21 mouse cellular contexts compared by ENCODE assay signal in genomic region chr10:108656898-108657297, GRCm38 (mm10). TPM values are rescaled to one million over a fixed set of nuclear protein-coding genes. Genes with fewer than 3 reads are reported as not detected.
"Had no signal": no experiment of that assay in that cellular context is flagged by ENCODE, and none has a peak within 500 bp of the region (broad histone marks: within the 10 kb centered on the region; RNA-seq: fewer than 3 reads in every experiment).

No protein-coding gene starts in this region.

- H3K4me3 ChIP-seq: limb, embryonic 12.5 days; liver, embryonic 15.5 days; megakaryocyte, embryonic 14.5 days; midbrain, embryonic 15.5 days; neural tube, embryonic 12.5 days; stomach, embryonic 15.5 days had no signal

- H3K27ac ChIP-seq: limb, embryonic 12.5 days; liver, embryonic 15.5 days; macrophage; midbrain, embryonic 15.5 days; neural tube, embryonic 12.5 days; stomach, embryonic 15.5 days had no signal

- H3K27me3 ChIP-seq: limb, embryonic 12.5 days; liver, embryonic 15.5 days; megakaryocyte, embryonic 14.5 days; midbrain, embryonic 15.5 days; neural tube, embryonic 12.5 days; stomach, embryonic 15.5 days had no signal

- H3K9me3 ChIP-seq: limb, embryonic 12.5 days; liver, embryonic 15.5 days; midbrain, embryonic 15.5 days; neural tube, embryonic 12.5 days; stomach, embryonic 15.5 days had no signal

- H3K4me1 ChIP-seq: limb, embryonic 12.5 days; liver, embryonic 15.5 days; megakaryocyte, embryonic 14.5 days; midbrain, embryonic 15.5 days; neural tube, embryonic 12.5 days; stomach, embryonic 15.5 days had no signal

- H3K9ac ChIP-seq: limb, embryonic 12.5 days; liver, embryonic 15.5 days; midbrain, embryonic 15.5 days; neural tube, embryonic 12.5 days; stomach, embryonic 15.5 days had no signal

- H3K36me3 ChIP-seq: limb, embryonic 12.5 days; liver, embryonic 15.5 days; midbrain, embryonic 15.5 days; neural tube, embryonic 12.5 days; stomach, embryonic 15.5 days had no signal

- ATAC-seq: intestine, postnatal 0 days; midbrain, embryonic 15.5 days had no signal

- DNase-seq: kidney, adult 8-10 months; kidney, postnatal 25 days; liver; lung, adult 2 months; lung, postnatal 10 days; right cerebral cortex, postnatal 14 days; thymus, postnatal 36 days had no signal

- H3K4me2 ChIP-seq: limb, embryonic 12.5 days; liver, embryonic 15.5 days; midbrain, embryonic 11.5 days; midbrain, embryonic 15.5 days; neural tube, embryonic 12.5 days; stomach, embryonic 15.5 days had no signal

RNA-seq across cellular contexts. Expression of gene Gm5136, which starts 43.1 kb away (rescaled TPM):
- total RNA-seq: monocyte, adult 5-6 weeks; neutrophil, adult 5-6 weeks had no signal
- polyA plus RNA-seq: intestine, postnatal 0 days; kidney, embryonic 16.5 days; limb, embryonic 12.5 days; liver, embryonic 15.5 days; lung, adult 2 months; macrophage; spleen, adult 2 months; stomach, embryonic 15.5 days; thymus, postnatal 0 days had no signal
